Mouse (Mus musculus) brain, adult 10 weeks (tissue): ENCODE results near the gene Sec61b. TPM values are rescaled to one million over a fixed set of nuclear protein-coding genes. Genes with fewer than 3 reads are reported as not detected.

Source experiments
- polyA plus RNA-seq: library from polyadenylated mRNA; stranded (reverse); fragments of 350-450 nt; fragmentation: Illumina TruSeq; extraction: RNeasy Lipid Tissue Mini Kit (QIAGEN cat#74804); gene quantifications from one replicate; pipeline ENCODE4 v1.2.3, GENCODE M21; 2015; ENCODE audit warnings: low read depth, low replicate concordance

Gene Sec61b
- 110 TPM for polyA plus RNA-seq

DNA sequence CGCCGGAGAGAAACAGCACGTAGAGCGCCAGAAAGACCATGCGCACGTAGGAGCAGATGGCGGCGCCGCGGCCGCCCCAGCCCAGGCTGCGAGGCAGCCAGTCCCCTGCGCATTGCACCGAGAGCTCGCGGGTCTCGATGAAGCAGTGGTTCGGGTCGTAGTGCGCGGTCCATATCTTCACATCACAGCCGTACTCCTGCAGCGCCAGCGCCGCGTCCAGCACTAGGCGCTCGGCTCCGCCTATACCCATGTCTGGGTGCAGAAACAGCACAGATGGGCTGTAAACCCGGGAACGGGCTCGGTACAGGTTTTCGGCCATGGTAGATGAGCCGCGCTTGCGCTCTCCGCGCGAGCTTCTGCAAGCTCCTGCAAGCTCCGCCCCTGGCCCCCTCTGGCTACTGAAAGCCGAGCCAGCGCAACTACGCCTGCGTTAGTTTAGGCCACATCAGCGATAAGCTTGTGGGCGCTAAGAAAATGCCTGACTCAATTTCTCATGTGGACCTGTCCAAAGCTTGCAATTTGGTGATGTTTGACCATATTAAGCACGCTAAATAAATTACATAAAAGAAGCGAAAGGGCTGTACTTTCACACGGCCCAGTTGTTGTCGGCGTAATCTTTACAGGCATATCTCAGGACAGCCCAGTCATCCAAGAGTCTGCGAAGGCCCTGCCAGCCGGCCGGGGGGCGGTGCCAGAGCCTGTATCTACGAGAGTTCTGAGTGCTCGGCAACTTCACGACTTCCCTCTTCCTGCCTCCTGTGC lies at the start of gene Sec61b, which contains the start of gene Alg2:
Sec61b (plus strand) TSS at position 691 of the 762 bp plus-strand sequence.
Alg2 (minus strand) TSS at position 366 of the 762 bp plus-strand sequence.

Other genes starting within 250 kb of the Sec61b start
- 14.5 TPM for gene Tgfbr1, start 121.4 kb upstream of the Sec61b start, polyA plus RNA-seq
- 123 TPM for gene Alg2, start 325 bp upstream of the Sec61b start, polyA plus RNA-seq